Mouse (Mus musculus) embryonic stem cell, embryonic (primary cell): ENCODE results near the gene Dyrk4.

Source experiments
- CTCF ChIA-PET, 4 experiments: fragments of 300-600 bp in 2 of 4; fragments of 350-600 bp in 2 of 4; sonication (Branson Sonifier 250); formaldehyde crosslinking; loops; one replicate each; lab custom pipeline; 2022; ENCODE audit warnings: inconsistent platforms in 2 of 4; lab: Charles Lee
- POLR2A ChIA-PET, 4 experiments: fragments of 300-600 bp in 2 of 4; fragments of 350-600 bp in 2 of 4; sonication (Branson Sonifier 250); formaldehyde crosslinking; loops; one replicate each; lab custom pipeline; 2022; ENCODE audit warnings: antibody characterized with exemption in 4 of 4, inconsistent platforms in 1 of 4; lab: Charles Lee

Gene Dyrk4

GRCm38 (mm10) chr6:126877118-126877517 lies 44.5 kb downstream of the Dyrk4 start:
- ChIA-PET CTCF (interaction anchor here in 2 of 4 experiments (0.6 to 1.2 kb wide), 3 partner anchors 85 to 586 kb away, joined by 3 to 7 read pairs (median 3); no protein-coding TSS in a partner anchor), POLR2A (interaction anchor here in 1 of 4 experiments (0.7 to 1.1 kb wide), 2 partner anchors 13 to 266 kb away, joined by 3 read pairs; no protein-coding TSS in a partner anchor)

DNA sequence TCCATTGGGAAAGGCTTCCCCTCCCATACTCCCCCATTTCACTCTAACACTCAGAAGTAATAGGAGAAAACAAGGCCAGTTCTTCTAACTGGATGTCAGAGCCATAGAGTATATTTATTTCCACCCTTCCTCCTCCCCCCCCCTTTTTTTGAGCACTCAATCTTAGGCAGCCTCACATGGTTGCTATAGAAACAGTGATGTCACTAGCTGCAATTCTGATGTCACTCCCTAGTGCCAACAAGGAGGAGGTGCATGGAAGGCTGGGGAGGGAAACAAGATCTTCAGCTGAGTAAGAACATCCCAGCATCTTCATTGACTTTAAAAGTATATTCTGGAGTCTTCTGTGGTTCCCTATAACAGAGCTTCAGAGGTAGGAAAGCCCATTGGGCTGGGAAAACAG lies 68.8 kb downstream of the Dyrk4 start, which contains the start of gene Akap3:
Akap3 (plus strand) TSS at position 218 of the 400 bp plus-strand sequence.
- POLR2A ChIA-PET: interaction anchor here in 3 of 4 experiments (0.6 to 0.9 kb wide), 5 partner anchors 45 to 1428 kb away, joined by 3 to 5 read pairs (median 3); no protein-coding TSS in a partner anchor
- CTCF ChIA-PET: interaction anchor here in 1 of 4 experiments (0.7 kb wide), 1 partner anchor 352 kb away, joined by 3 read pairs; no protein-coding TSS in a partner anchor

DNA sequence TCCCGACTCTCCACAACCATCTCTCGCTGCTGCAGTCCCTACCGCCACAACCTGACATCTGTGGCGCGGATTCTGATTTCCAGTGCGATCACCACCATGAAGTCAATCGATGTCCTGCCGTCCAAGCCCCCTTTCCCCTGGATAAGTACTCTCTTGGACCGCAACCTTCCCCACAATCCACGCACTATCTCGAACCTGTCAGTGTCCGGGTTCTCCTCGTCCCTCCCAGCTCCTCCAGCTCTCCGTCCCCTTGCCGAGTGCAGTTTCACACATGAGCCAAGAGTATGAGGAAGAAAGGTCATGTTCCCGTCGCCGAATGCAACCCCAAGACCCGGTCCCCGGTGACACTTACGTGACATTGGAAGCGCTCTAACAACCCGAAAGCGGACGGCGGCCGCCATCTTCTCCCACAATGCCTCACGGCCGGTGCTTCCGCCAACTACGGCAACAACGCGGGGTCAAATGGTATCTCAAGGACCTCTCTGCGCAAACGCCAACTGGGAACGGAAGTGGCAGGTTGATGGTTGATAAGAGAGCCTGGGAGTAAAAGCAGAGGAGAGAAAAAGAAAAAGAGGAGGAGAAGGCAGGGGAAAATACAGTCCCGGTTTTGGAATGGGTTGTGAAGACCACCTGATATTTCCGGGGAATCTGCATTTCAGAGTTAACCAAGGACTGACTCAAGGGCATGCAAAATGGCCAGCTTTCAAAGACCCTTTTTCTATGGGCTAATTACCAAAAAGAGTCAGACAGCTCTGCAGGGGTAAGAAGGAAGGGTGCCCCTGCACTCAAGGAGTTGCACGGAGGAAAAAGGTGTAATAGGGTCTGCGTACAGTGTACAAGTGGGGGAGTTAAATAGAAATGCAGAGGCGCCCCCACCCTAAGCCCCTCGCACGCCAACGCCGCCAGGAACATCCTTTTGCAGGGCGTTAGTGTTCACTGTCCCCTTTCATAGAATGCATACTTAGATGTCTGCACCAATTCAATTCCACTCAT lies 72.6 kb downstream of the Dyrk4 start, which contains the start of gene Ndufa9:
Ndufa9 (minus strand) TSS at position 425 of the 993 bp plus-strand sequence.
- POLR2A ChIA-PET: interaction anchor here (0.8 to 1.5 kb wide), 10 partner anchors 10 to 73 kb away, joined by 3 to 5 read pairs (median 3); partner anchors contain the start of gene Dyrk4 (in 1 of the 4)

DNA sequence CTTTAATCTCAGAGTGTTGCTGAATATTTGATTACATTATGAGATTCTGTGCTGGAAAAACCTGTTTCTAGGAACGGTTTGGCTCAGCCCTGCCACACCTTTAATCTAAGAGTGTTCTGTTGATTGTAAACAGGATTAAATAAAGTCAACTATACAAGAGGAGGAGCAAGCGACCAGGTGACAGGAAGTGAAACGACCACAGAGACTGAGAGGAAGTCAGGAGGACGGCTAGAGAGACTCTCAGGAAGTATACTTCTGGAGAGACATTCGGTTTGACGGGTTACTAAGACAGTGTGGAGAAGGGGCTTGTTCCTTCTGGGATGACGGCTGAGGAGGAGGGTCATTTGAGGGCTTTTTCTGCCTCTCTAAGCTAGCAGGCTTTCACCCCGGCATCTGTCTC lies 85.0 kb downstream of the Dyrk4 start:
- CTCF ChIA-PET: no interaction called here
- POLR2A ChIA-PET: interaction anchor here in 2 of 4 experiments (1.1 to 1.4 kb wide), 4 partner anchors 11 to 23 kb away, joined by 3 to 4 read pairs (median 4); partner anchors contain the start of gene Ndufa9 (in 1 of the 2)

More for the DNA sequence above, 72.6 kb downstream of the Dyrk4 start, which contains the start of gene Ndufa9:
- CTCF ChIA-PET: no interaction called here
